Mouse (Mus musculus) MEL (cell line): ENCODE data around the gene Pnpla2.

ENCODE experiments used
- CTCF ChIP-seq, 3 experiments: IDR thresholded peaks in 2 of 3; conservative IDR thresholded peaks in 1 of 3; 2 replicates each; pipeline ENCODE4 v1.5.1; 2011 to 2012; ENCODE audit warnings: low read length in 3 of 3, low read depth in 2 of 3, mild to moderate bottlenecking in 2 of 3, improper control_type of control experiment in 1 of 3, inconsistent platforms in 1 of 3, mixed read lengths in 1 of 3, moderate library complexity in 1 of 3; ENCODE audit not compliant: control insufficient read depth in 1 of 3, insufficient read depth in 1 of 3, poor library complexity in 1 of 3, severe bottlenecking in 1 of 3
- E2F4 ChIP-seq: IDR thresholded peaks from 2 replicates; pipeline ENCODE4 v1.6.1; 2011; ENCODE audit warnings: low read depth, low read length, improper control_type of control experiment, borderline replicate concordance
- EP300 ChIP-seq, 2 experiments: IDR thresholded peaks; 2 replicates each; pipeline ENCODE4 v1.6.1; 2011; ENCODE audit warnings: improper control_type of control experiment in 2 of 2, low read length in 2 of 2, low read depth in 1 of 2, mild to moderate bottlenecking in 1 of 2
- HCFC1 ChIP-seq: IDR thresholded peaks from 2 replicates; pipeline ENCODE4 v1.6.1; 2012; ENCODE audit warnings: low read depth, mild to moderate bottlenecking, inconsistent platforms, low read length, improper control_type of control experiment, moderate library complexity
- KAT2A ChIP-seq: conservative IDR thresholded peaks from 2 replicates; pipeline ENCODE4 v1.6.1; 2012; ENCODE audit warnings: low read depth, low read length, improper control_type of control experiment, inconsistent platforms
- NRF1 ChIP-seq: IDR thresholded peaks from 2 replicates; pipeline ENCODE4 v1.6.1; 2014; ENCODE audit warnings: low read depth, mild to moderate bottlenecking, inconsistent platforms, low read length, improper control_type of control experiment, moderate library complexity; ENCODE audit not compliant: poor library complexity, insufficient read depth, severe bottlenecking
- POLR2A ChIP-seq, 2 experiments: IDR thresholded peaks; 2 replicates each; pipeline ENCODE4 v1.6.1; 2011 to 2012; ENCODE audit warnings: low read length in 2 of 2, mild to moderate bottlenecking in 2 of 2, control low read depth in 1 of 2, improper control_type of control experiment in 1 of 2, low read depth in 1 of 2, moderate library complexity in 1 of 2; ENCODE audit not compliant: control insufficient read depth in 1 of 2, insufficient read depth in 1 of 2, poor library complexity in 1 of 2
- POLR2AphosphoS2 ChIP-seq: IDR thresholded peaks from 2 replicates; pipeline ENCODE4 v1.6.1; 2011; ENCODE audit warnings: low read length, improper control_type of control experiment
- POLR2AphosphoS5 ChIP-seq: IDR thresholded peaks from 2 replicates; pipeline ENCODE4 v1.6.1; 2012; ENCODE audit warnings: low read depth, borderline replicate concordance, mild to moderate bottlenecking, inconsistent platforms, low read length, moderate library complexity, mixed read lengths
- RCOR1 ChIP-seq: IDR thresholded peaks from 2 replicates; pipeline ENCODE4 v1.6.1; 2012; ENCODE audit warnings: low read depth, mild to moderate bottlenecking, inconsistent platforms, low read length, improper control_type of control experiment
- TAL1 ChIP-seq: IDR thresholded peaks from 2 replicates; pipeline ENCODE4 v1.6.1; 2012; ENCODE audit warnings: mild to moderate bottlenecking, inconsistent platforms, low read length, moderate library complexity, mixed read lengths
- USF1 ChIP-seq: IDR thresholded peaks from 2 replicates; pipeline ENCODE4 v1.6.1; 2014; ENCODE audit warnings: low read depth, mild to moderate bottlenecking, inconsistent platforms, low read length, improper control_type of control experiment, moderate library complexity
- ZKSCAN1 ChIP-seq: IDR thresholded peaks from 2 replicates; pipeline ENCODE4 v1.6.1; 2012; ENCODE audit warnings: low read depth, mild to moderate bottlenecking, inconsistent platforms, low read length, improper control_type of control experiment, moderate library complexity

GRCm38 (mm10) chr7:141467230-141468030, 12.4 kb downstream of the Pnpla2 start, which contains the start of gene Cd151:
- TF ChIP-seq CTCF (IDR thresholded peaks at IDR 0.05 in 2 of 3, conservative IDR thresholded peaks at IDR 0.05 in 1 of 3; ENCODE audit: control insufficient read depth in 1 of 3, insufficient read depth in 1 of 3, low read depth in 2 of 3, low read length in 3 of 3, poor library complexity in 1 of 3, severe bottlenecking in 1 of 3) (no peak), KAT2A (no peak), USF1 (no peak), TAL1 (no peak), ZKSCAN1 (no peak), POLR2AphosphoS5 (no peak), RCOR1 (no peak), POLR2AphosphoS2 (peak; percentile 71), EP300 (IDR thresholded peaks at IDR 0.05; ENCODE audit: low read depth in 1 of 2, low read length in 2 of 2) (peak in 1 of 2 experiments; percentile 17; a peak in 1 of 4 replicates), POLR2A (IDR thresholded peaks at IDR 0.05; ENCODE audit: control insufficient read depth in 1 of 2, insufficient read depth in 1 of 2, low read depth in 1 of 2, low read length in 2 of 2, poor library complexity in 1 of 2) (peak in 1 of 2 experiments; percentile 78; a peak in 2 of 4 replicates), E2F4 (no peak), NRF1 (peak; percentile 41; the same call in 1 of the 2 replicates), HCFC1 (peak; percentile 48; the same call in 1 of the 2 replicates)
